Mouse (Mus musculus): ENCODE results near the gene Hoxc12. TPM values are rescaled to one million over a fixed set of nuclear protein-coding genes. Genes with fewer than 3 reads are reported as not detected.

Gene Hoxc12
- polyA plus RNA-seq, 1 experiment from 2014 or later, result not detected

DNA sequence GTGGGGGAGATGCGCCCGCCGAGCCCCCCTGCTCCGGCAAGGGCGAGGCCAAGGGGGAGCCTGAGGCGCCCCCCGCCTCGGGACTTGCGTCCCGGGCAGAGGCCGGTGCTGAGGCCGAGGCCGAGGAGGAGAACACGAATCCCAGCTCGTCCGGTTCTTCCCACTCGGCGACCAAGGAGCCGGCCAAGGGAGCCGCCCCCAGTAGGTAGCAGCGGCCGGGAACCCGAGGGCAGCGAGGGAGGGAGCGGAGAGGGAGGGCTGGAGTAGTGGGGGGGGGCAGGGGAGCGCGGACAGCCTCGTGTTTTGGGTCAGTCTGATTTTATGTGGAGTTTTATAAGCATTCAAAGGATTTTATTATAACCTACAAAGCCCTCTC is 18.4 kb downstream of the Hoxc12 start:
- Histone ChIP-seq H3K36me3 (no peaks in the 10 kb centered on the region), H3K9me3 (no peaks in the 10 kb centered on the region), H3K4me2 (no peak overlapping the region), H3K27me3 (replicated peaks) (peaks cover 100% of the 10 kb centered on the region), H3K9ac (no peak overlapping the region), H3K4me1 (peaks cover 5% of the 10 kb centered on the region; the same call in 1 of the 2 replicates), H3K4me3 (no peak overlapping the region), H3K27ac (replicated peaks) (no peak overlapping the region)
- 0% methylated on average over 28 of the region's 28 CpGs for WGBS
- ATAC-seq (ENCODE audit: extremely low read depth, insufficient number of reproducible peaks, low FRiP score, low TSS enrichment), result no peak

DNA sequence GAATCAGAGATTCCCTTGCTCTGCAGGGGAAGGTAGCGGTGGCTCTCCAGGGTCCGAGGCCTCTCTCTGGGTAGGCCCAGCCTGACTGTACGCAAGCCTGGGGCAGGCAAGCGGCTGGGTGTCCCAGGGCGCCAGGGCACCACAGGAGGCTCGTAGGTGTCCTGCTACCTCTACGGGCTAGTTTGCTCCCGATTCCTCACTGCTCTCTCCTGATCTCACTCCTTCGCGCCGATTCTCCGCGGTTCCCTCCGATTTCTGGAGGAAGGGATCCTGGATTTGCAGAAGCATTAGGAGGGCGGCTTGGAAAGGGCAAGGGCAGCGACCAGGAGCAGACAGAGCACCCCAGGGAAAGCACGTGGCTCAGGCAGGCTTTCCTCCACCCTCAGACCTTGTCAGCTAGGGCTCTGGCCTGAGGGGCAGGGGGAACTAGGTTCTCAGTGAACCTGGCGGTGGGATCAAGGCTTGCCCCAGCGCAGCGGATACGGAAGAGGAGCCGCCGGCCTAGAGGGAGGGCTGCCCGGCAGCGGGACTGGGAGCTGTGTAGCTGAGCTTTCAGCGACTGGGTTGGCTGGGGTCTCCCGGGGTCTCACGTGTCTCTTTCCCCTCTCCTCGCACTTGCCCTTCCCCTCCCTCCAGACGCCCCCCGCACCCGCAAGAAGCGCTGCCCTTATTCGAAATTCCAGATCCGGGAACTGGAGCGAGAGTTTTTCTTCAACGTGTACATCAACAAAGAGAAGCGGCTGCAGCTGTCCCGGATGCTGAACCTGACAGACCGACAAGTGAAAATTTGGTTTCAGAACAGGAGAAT is 19.5 kb downstream of the Hoxc12 start:
- ATAC-seq (ENCODE audit: extremely low read depth, insufficient number of reproducible peaks, low FRiP score, low TSS enrichment), result no peak
- under 1% methylated on average over 40 of the region's 40 CpGs for WGBS

GRCm38 (mm10) chr15:102956906-102957305 is 20.3 kb downstream of the Hoxc12 start:
- no peak overlapping the region for H3K27ac ChIP-seq (replicated peaks)
- no peak overlapping the region for H3K4me2 ChIP-seq
- peaks cover 5% of the 10 kb centered on the region; the same call in 1 of the 2 replicates for H3K4me1 ChIP-seq
- no peak for ATAC-seq (ENCODE audit: extremely low read depth, insufficient number of reproducible peaks, low FRiP score, low TSS enrichment)
- H3K36me3 ChIP-seq, result no peaks in the 10 kb centered on the region
- H3K9ac ChIP-seq, result no peak overlapping the region
- peaks cover 100% of the 10 kb centered on the region for H3K27me3 ChIP-seq (replicated peaks)
- WGBS, result 2% methylated on average over 12 of the region's 12 CpGs
- H3K4me3 ChIP-seq, result no peak overlapping the region
- no peaks in the 10 kb centered on the region for H3K9me3 ChIP-seq

More for the DNA sequence above, 19.5 kb downstream of the Hoxc12 start:
- peaks cover 100% of the 10 kb centered on the region for H3K27me3 ChIP-seq (replicated peaks)
- H3K9me3 ChIP-seq, result no peaks in the 10 kb centered on the region
- peak overlapping the region; percentile 9; the same call in 1 of the 2 replicates for H3K4me3 ChIP-seq
- no peak overlapping the region for H3K27ac ChIP-seq (replicated peaks)
- no peak overlapping the region for H3K4me2 ChIP-seq
- H3K4me1 ChIP-seq, result peaks cover 5% of the 10 kb centered on the region; the same call in 1 of the 2 replicates
- H3K36me3 ChIP-seq, result no peaks in the 10 kb centered on the region
- H3K9ac ChIP-seq, result no peak overlapping the region

GRCm38 (mm10) chr15:102959663-102960191 is 23.2 kb downstream of the Hoxc12 start:
- ATAC-seq (ENCODE audit: extremely low read depth, insufficient number of reproducible peaks, low FRiP score, low TSS enrichment), result no peak
- H3K27me3 ChIP-seq (replicated peaks), result peaks cover 99% of the 10 kb centered on the region
- no peak overlapping the region for H3K27ac ChIP-seq (replicated peaks)
- no peak overlapping the region for H3K9ac ChIP-seq
- H3K36me3 ChIP-seq, result no peaks in the 10 kb centered on the region
- no peak overlapping the region for H3K4me3 ChIP-seq
- H3K9me3 ChIP-seq, result no peaks in the 10 kb centered on the region
- under 1% methylated on average over 13 of the region's 13 CpGs for WGBS
- no peak overlapping the region for H3K4me2 ChIP-seq
- H3K4me1 ChIP-seq, result peaks cover 5% of the 10 kb centered on the region; the same call in 1 of the 2 replicates

DNA sequence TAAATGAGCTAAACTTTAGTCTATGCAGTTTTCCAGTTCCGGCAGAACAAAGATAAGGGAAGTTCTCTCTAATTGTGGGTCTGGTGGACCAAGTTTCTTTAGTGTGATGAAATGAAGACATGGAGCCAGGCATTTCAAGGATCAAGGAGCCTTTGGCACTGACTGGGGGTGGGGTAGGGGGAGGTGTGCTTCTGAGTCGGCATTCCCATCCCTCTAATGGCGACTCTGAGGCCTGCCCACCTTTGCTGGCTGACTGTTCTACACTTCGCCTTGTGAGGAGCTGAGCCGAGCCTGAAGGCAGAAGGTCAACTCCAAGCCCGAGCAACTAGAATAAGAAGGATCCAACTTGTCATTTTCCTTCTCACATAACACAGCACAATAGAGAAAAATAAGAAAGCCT is 25.2 kb downstream of the Hoxc12 start:
- Histone ChIP-seq H3K4me3 (no peak overlapping the region), H3K9ac (no peak overlapping the region), H3K27me3 (replicated peaks) (peaks cover 99% of the 10 kb centered on the region), H3K9me3 (no peaks in the 10 kb centered on the region), H3K4me2 (no peak overlapping the region), H3K4me1 (peaks cover 4% of the 10 kb centered on the region; the same call in 1 of the 2 replicates), H3K27ac (replicated peaks) (no peak overlapping the region), H3K36me3 (no peaks in the 10 kb centered on the region)
- no peak for ATAC-seq (ENCODE audit: extremely low read depth, insufficient number of reproducible peaks, low FRiP score, low TSS enrichment)
- WGBS, result 2% methylated on average over 6 of the region's 6 CpGs

- peaks cover 99% of the 10 kb centered on the region for H3K27me3 ChIP-seq (replicated peaks)
- H3K4me2 ChIP-seq, result no peak overlapping the region
- no peaks in the 10 kb centered on the region for H3K9me3 ChIP-seq
- H3K9ac ChIP-seq, result no peak overlapping the region
- WGBS, result 2% methylated on average over 13 of the region's 13 CpGs
- H3K27ac ChIP-seq (replicated peaks), result no peak overlapping the region
- ATAC-seq (ENCODE audit: extremely low read depth, insufficient number of reproducible peaks, low FRiP score, low TSS enrichment), result no peak
- no peaks in the 10 kb centered on the region for H3K36me3 ChIP-seq
- no peak overlapping the region for H3K4me3 ChIP-seq
- H3K4me1 ChIP-seq, result peaks cover 5% of the 10 kb centered on the region; the same call in 1 of the 2 replicates
Observed at GRCm38 (mm10) chr15:102962492-102962891, 25.9 kb downstream of the Hoxc12 start.

GRCm38 (mm10) chr15:102963259-102963658 is 26.7 kb downstream of the Hoxc12 start:
- H3K27me3 ChIP-seq (replicated peaks), result peaks cover 98% of the 10 kb centered on the region
- no peak overlapping the region for H3K9ac ChIP-seq
- ATAC-seq (ENCODE audit: extremely low read depth, insufficient number of reproducible peaks, low FRiP score, low TSS enrichment), result no peak
- no peak overlapping the region for H3K4me2 ChIP-seq
- H3K4me1 ChIP-seq, result peaks cover 5% of the 10 kb centered on the region; the same call in 1 of the 2 replicates
- H3K36me3 ChIP-seq, result no peaks in the 10 kb centered on the region
- no peak overlapping the region for H3K27ac ChIP-seq (replicated peaks)
- no peak overlapping the region for H3K4me3 ChIP-seq
- WGBS, result 5% methylated on average over 8 of the region's 8 CpGs
- no peaks in the 10 kb centered on the region for H3K9me3 ChIP-seq

GRCm38 (mm10) chr15:102963671-102964640 is 27.4 kb downstream of the Hoxc12 start:
- no peaks in the 10 kb centered on the region for H3K36me3 ChIP-seq
- no peak for ATAC-seq (ENCODE audit: extremely low read depth, insufficient number of reproducible peaks, low FRiP score, low TSS enrichment)
- H3K27me3 ChIP-seq (replicated peaks), result peaks cover 98% of the 10 kb centered on the region
- H3K27ac ChIP-seq (replicated peaks), result no peak overlapping the region
- 2% methylated on average over 28 of the region's 28 CpGs for WGBS
- H3K9ac ChIP-seq, result no peak overlapping the region
- peaks cover 5% of the 10 kb centered on the region; the same call in 1 of the 2 replicates for H3K4me1 ChIP-seq
- no peak overlapping the region for H3K4me3 ChIP-seq
- no peaks in the 10 kb centered on the region for H3K9me3 ChIP-seq
- H3K4me2 ChIP-seq, result no peak overlapping the region

GRCm38 (mm10) chr15:102965003-102965891 is 28.7 kb downstream of the Hoxc12 start:
- no peaks in the 10 kb centered on the region for H3K9me3 ChIP-seq
- no peaks in the 10 kb centered on the region for H3K36me3 ChIP-seq
- ATAC-seq (ENCODE audit: extremely low read depth, insufficient number of reproducible peaks, low FRiP score, low TSS enrichment), result no peak
- peaks cover 5% of the 10 kb centered on the region; the same call in 1 of the 2 replicates for H3K4me1 ChIP-seq
- no peak overlapping the region for H3K4me3 ChIP-seq
- WGBS, result 3% methylated on average over 26 of the region's 26 CpGs
- H3K4me2 ChIP-seq, result no peak overlapping the region
- H3K9ac ChIP-seq, result no peak overlapping the region
- peaks cover 98% of the 10 kb centered on the region for H3K27me3 ChIP-seq (replicated peaks)
- no peak overlapping the region for H3K27ac ChIP-seq (replicated peaks)
